Mouse (Mus musculus) lung, postnatal 10 days (tissue): Measurements from ENCODE around the gene Zfp462.

ENCODE experiments used
- DNase-seq: peaks from one replicate; pipeline ENCODE4 v3.0.0; 2021

Zfp462 gene

DNA sequence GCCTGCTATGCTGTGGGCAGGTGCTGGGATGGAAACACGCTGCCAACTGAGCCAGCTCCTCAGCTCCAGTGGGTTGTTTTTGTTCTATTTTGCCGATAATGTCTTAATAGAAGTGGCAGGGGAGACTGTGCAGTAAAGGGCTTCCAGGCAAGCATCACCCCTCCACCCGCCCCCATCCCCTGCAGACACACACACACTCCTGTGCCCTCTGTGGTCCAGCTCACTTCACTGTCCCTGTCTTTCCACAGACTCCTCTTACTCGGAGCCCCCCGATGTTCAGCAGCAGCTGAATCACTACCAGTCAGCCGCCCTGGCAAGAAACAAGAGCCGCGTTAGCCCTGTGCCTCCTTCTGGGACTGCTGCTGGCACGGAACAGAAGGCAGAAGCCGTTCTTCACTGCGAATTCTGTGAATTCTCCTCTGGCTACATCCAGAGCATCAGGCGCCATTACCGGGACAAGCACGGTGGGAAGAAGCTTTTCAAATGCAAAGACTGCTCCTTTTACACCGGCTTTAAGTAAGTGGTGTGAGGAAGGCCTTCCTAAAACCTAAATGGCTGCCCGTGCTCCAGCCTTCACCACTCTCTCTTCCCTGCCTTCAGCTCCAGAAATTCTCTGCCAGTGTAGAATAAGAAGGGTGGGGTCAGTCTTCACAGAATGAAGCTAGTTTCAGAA, 105.2 kb downstream of the Zfp462 start:
- DNase-seq: no peak

- DNase-seq: no peak
These were observed 106.5 kb downstream of the Zfp462 start for GRCm38 (mm10) chr4:55051345-55051744.

DNA sequence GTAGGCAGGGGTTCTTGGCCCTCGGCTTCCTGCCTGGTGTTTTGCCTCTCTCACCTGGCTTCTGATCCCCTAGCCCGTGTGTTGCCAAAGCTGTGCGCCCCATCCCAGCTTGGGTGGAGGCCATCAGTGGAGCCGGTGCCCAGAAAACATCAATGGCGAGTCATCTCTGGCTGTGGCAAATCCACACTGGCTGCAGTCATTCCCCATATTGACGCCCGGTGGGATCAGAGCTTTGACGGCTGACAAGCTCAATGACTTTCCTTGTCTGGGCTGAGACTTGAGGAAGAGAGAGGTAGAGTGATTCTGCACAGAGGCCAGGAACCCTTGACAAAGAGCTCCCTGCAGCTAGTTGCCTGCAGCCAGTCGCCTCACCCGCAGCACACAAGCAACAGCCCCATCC, 107.8 kb downstream of the Zfp462 start:
- DNase-seq: no peak

DNA sequence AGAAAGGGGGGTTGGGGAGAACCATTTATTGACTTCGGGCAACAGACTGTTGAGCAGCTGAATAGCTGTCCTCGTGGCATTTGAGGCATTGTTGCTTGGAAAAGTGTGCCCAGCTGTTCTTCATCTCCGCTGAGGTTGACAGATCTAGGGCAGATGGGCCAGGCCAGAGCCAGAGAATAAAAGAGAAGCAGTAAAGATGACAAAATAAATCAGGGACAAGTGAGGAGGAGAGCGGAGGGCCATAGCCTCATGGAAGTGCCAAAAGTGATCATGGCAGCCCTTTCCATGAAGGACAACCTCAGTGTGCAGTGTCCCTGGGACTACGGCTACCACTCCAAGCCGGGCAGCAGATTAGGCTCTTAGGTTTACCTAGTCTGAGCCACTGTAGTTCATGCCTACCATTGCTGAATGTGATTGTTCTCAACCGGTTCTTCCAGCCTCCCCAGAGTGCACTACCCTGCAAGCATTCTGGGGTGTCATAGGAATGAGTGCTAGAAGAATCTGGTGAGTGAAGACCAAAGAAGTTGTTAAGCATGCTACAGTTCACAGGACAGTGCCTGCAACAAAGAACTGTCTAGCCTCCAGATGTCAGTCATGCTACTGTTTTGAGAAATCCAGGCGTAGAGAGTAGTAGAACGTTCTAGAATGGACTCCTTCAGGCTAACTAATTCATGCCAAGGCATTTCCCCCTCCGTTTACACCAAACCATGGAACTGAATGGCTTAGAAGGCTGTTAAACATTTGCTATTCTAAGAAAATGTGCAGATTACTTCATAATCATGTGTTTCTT, 113.0 kb downstream of the Zfp462 start:
- peak; percentile 55 for DNase-seq

DNA sequence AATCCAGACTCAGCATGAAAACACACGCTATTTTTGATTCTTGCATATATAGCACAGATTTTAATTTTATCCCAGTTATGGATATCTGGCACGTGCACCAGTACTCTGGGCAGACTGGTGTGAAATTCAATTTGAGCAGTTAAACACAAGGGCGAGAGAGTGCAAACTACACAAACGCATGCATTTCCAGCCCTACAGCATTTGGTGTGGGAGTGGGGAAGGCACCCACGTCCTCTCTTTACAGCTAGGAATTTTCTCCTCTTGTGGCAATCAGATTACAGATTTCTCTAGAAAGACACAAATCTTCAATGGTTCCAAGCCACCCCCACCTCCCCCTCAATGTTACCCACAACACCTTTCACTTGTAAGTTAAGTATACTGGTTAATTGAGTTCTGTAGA, 114.1 kb downstream of the Zfp462 start:
- DNase-seq: no peak

DNA sequence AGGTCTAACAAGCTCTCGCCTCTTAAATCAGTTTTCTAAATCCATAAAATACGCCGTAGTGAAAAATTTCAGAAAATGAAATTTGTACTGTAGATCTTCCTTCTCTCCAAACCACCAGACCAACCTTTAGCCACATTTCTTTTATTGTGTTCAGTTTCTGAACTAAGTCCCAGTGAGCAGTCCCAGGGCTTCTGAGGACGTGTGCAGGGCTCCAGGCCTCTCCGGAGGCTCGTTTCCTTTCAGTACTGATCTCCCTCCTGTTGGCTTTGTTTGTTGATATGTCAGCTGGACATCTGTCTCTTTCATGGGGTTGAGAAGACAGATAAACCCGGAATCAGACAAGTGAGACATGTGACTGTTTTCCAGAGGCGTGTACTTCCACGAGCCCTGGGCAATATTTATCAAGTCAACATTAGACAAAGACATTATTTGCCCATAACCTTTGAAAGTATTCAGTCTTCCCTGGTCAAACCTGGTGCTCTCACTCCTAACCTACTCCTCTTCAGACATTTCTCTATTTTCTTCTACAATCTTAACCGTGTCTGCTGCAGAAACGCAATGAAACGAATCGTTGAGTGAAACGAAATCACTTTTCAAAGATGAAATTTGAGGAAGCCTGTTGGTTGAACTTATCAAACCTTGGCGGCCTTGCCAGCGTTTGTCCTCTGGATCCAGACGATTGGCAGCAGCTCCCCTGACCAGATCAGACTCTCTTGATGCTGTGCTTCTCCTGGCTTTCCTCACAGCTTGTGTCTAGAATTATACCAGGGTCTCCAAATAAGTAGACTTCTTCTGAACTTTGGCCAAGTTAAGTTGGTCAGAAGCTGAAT, 121.7 kb downstream of the Zfp462 start:
- no peak for DNase-seq

DNA sequence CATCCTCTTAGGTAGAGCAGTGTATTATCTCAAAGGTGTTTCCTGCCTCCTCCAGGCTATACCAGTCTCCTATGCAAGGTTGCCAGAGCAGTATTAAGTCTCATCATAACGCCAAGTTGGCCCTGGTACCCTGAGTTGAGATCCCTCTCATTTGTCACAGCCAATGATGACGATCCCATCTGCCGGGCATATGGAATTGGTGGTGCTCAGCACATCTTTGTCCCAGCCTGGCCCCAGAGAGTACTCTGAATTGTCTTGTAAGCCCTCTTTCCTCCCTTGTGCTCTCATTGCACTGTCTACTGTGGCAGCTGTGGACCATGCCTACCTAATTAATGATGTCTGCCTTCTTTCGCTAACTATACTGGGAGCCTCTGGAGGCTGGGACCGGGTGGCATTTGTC, 126.7 kb downstream of the Zfp462 start:
- no peak for DNase-seq

GRCm38 (mm10) chr4:55077133-55077889, 132.5 kb downstream of the Zfp462 start:
- peak; percentile 31 for DNase-seq

- peak; percentile 61 for DNase-seq
These were observed 133.3 kb downstream of the Zfp462 start for GRCm38 (mm10) chr4:55077902-55078716.

DNA sequence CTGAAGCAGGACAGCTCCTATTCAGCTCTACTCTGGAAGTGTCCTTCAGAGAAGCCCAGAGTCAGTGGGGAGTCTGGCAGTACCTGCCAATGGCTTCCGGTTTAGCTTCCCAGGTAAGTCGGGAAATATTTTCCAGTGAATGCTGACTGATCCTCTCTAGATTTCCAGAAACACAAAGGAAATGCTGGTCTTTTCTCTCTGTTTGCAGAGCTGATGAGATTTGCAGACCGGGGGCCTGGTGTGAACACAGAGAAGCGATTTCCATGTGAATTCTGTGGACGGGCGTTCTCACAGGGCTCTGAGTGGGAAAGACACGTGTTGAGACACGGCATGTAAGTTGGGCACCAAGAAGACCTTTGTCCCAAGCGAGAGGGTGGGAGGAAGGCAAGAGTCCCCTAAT, 134.2 kb downstream of the Zfp462 start:
- no peak for DNase-seq

DNA sequence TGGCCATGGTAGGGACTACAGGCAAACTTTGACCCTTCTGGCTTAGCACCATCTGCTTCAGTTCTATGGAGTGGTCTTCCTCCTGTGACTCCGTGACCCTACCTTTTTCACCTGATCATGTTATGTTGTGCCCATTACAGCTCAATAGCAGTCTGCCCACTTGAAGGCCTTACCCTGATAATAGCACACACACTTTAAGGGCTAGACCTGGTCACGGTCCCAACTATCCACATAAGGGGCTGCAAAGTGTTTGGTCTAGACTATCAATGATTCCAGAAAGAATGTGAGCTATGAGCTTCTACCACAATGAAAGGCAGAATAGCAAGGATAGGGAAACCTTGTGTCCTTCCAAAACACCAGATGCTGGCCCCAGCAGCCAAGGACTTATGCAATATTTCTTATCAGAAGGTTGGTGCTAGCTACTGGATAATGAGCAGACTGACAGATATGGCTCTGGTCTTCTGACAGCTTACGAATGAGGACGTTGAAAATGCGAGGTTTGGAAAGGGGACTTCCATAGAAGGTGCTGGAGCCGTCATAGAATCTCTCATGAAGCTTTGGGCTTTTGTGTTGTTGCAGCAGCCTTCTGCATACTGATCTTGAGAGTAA, 139.3 kb downstream of the Zfp462 start:
- peak; percentile 39 for DNase-seq

DNA sequence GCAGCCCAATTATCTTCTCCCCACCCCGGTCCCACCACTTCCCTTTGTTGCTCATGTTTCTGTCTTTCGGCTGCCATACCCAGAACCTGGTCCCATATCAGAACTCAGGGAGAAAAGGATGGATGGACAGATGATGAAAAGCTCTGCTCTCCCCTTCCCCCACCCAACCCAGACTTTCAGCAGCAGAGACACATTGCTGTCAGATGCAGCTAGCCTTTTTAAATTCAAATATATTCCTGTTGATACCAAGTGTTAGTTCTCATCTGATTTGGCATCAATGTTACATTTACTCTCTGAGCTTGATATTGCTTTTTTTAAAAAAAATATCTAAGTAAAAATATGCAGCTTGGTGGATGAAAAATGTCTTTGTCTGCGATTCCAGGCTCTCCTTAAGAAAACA, 143.3 kb downstream of the Zfp462 start:
- no peak for DNase-seq

GRCm38 (mm10) chr4:55088922-55089321, 144.1 kb downstream of the Zfp462 start:
- DNase-seq: no peak

- no peak for DNase-seq
These were observed 152.3 kb downstream of the Zfp462 start for GRCm38 (mm10) chr4:55097157-55097556.

DNA sequence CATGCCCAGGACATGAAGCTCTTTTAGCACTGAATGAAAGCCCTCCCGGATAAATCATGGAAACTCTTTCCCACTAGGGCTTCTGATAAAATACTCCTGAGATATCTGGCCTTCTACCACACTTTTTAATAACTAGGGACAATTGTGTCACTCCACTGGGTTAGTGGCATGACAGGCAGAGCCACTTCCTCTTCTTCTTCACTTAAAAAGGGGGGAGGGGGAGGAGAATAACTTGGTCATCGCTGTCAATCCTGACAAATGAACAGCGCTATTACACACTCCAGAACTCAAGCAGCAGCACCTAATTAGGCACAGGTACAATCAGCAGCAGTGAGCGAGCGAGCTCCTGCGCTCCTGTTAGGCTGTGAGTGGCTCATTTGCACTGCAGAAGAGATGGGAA, 153.5 kb downstream of the Zfp462 start:
- DNase-seq: no peak

GRCm38 (mm10) chr4:55100851-55101250, 156.0 kb downstream of the Zfp462 start:
- peak; percentile 45 for DNase-seq

DNA sequence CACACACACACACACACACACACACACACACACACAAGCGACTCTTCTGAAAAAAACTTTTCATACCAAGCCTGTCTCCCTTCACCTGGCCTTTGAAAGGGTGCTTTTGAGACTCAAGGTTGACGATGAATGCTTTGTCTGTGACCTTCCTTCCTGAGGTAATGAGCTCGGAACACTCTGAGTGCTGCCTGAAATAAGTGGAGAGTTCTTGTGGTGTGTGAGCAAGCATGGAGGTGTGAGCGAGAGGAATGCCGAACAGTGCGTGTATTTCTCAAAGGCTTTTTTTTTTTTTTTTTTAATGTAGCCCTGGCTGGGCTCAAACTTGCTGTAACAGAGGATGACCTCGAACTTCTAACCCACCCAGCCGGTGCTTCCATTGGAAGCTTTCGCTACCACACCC, 156.8 kb downstream of the Zfp462 start:
- no peak for DNase-seq

DNA sequence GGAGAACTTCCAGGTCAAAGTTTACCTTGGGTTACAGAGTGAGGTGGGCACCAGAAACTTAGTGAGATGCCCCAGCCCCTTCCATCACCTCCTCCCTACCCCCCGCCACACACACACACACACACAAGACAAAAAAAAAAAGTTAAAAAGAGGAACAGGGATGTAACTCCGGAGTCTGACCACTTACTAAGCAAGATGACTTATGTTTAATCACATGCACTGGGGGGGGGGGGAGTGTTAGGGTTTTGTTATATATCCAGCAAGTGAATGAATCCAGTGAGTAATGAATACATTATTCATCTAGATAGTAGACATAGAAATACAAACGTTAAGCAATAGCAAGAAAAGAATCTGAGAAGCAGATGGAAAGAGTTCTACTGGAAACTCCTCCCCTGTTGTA, 157.5 kb downstream of the Zfp462 start:
- DNase-seq: no peak

DNA sequence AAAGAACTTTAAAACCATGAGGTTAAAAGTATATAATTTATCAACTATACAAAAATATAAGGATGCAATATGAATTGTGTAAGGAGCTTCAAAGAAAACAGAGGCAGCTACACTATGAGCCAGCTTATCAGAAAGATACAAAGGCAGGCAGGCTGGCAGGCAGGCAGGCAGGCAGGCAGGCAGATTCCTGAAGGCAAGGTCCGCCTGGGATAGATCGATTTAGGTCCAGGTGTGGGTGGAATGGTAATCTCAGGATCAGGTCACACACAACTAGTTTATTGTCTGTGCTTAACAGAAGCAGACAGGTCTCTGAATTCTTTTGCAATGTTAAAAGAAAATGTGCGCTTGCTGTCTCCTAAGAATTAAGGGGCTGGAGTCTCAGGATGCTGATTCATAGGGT, 158.7 kb downstream of the Zfp462 start:
- DNase-seq: no peak

GRCm38 (mm10) chr4:55117839-55118487, 173.1 kb downstream of the Zfp462 start:
- DNase-seq: no peak

DNA sequence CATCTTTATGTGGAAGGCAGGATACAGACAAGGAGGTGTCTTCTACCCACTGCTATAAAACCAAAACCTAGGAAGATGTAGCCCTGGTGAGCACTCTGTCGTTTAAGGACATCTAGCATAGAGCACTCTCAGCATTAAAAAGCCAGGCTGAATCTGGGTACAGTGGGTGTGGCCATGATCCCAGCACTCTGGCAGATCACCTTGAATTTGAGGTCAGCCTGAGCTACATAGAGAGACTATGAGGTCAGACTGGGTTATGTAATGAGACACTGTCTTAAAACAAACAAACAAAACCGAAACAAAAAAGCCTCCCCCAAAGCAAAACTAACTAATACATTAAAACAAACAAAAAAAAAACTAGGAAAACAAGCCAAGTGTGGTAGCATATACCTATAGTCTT, 176.3 kb downstream of the Zfp462 start:
- DNase-seq: no peak
